Comparison of ENCODE assay signal across 7 mouse cellular contexts in genomic region chr4:123200771-123201185, GRCm38 (mm10). TPM values are rescaled to one million over a fixed set of nuclear protein-coding genes. Genes with fewer than 3 reads are reported as not detected.
A peak's percentile ranks its signal among the peaks of the same experiment; 100 is the strongest.
DNase-seq lines count a peak whose midpoint lies in the region; ATAC-seq and TF ChIP-seq lines count a peak whose summit lies in the region.

No protein-coding gene starts in this region.

- peak; percentile 29 for DNase-seq in T-cell, adult 2 months (ENCODE audit: low spot score)
- DNase-seq in cerebellum, adult 18-20 months, result peak; percentile 81 to 89
- peak; percentile 85 for DNase-seq in forebrain, postnatal 0 days
- peak; percentile 27 to 59 for DNase-seq in left cerebral cortex, adult 8-10 months (ENCODE audit: low spot score in 2 of 2)
- peak; percentile 64 for DNase-seq in right cerebral cortex, postnatal 25 days

- peak; percentile 83 for ATAC-seq in forebrain, postnatal 0 days
- ATAC-seq in hindbrain, embryonic 13.5 days (ENCODE audit: low FRiP score), result peak; percentile 66; the same call in 1 of the 2 replicates
- ATAC-seq in megakaryocyte progenitor cell, adult 5-6 weeks (replicated peaks; ENCODE audit: poor library complexity), result peak; percentile 91

- H3K36me3 ChIP-seq in forebrain, postnatal 0 days (ENCODE audit: insufficient read depth), result no peaks in the 10 kb centered on the region
- no peaks in the 10 kb centered on the region for H3K36me3 ChIP-seq in hindbrain, embryonic 13.5 days

- no peaks in the 10 kb centered on the region for H3K27me3 ChIP-seq in forebrain, postnatal 0 days (ENCODE audit: insufficient read depth, low read length)
- H3K27me3 ChIP-seq in hindbrain, embryonic 13.5 days, result peaks cover 70% of the 10 kb centered on the region

- 2% methylated on average over 15 of the region's 15 CpGs for WGBS in forebrain, postnatal 0 days
- WGBS in hindbrain, embryonic 13.5 days, result 3% methylated on average over 15 of the region's 15 CpGs

- TF ChIP-seq CTCF in forebrain, postnatal 0 days (IDR thresholded peaks at IDR 0.05; ENCODE audit: low read depth), result peak; percentile 90

- no peak overlapping the region for H3K27ac ChIP-seq in forebrain, postnatal 0 days (ENCODE audit: low read depth, low read length)
- H3K27ac ChIP-seq in hindbrain, embryonic 13.5 days, result no peak overlapping the region

- no peaks in the 10 kb centered on the region for H3K9me3 ChIP-seq in forebrain, postnatal 0 days (ENCODE audit: low read length)
- no peaks in the 10 kb centered on the region for H3K9me3 ChIP-seq in hindbrain, embryonic 13.5 days

- H3K4me3 ChIP-seq in forebrain, postnatal 0 days (ENCODE audit: low read depth, low read length), result peak overlapping the region; percentile 43
- H3K4me3 ChIP-seq in hindbrain, embryonic 13.5 days, result peak overlapping the region; percentile 42

- peaks cover 10% of the 10 kb centered on the region for H3K4me1 ChIP-seq in forebrain, postnatal 0 days (ENCODE audit: insufficient read depth)
- H3K4me1 ChIP-seq in hindbrain, embryonic 13.5 days (replicated peaks), result peaks cover 14% of the 10 kb centered on the region

- peak overlapping the region; percentile 88 for H3K4me2 ChIP-seq in forebrain, postnatal 0 days (ENCODE audit: low read depth)
- peak overlapping the region; percentile 76 for H3K4me2 ChIP-seq in hindbrain, embryonic 13.5 days

- peak overlapping the region; percentile 49; the same call in 1 of the 2 replicates for H3K9ac ChIP-seq in forebrain, postnatal 0 days
- peak overlapping the region; percentile 72 for H3K9ac ChIP-seq in hindbrain, embryonic 13.5 days

RNA-seq across cellular contexts. Expression of gene Nt5c1a, which starts 0.5 kb away (rescaled TPM):
- total RNA-seq in forebrain, postnatal 0 days (2014; rRNA removed), result 2.4 and 3.4 TPM in 2 replicates
- polyA plus RNA-seq in forebrain, postnatal 0 days (2015; fragmentation: Nextera tagmentation; extraction: Ambion mirVana), result 0.26 and 0.33 TPM in 2 replicates
- polyA plus RNA-seq in hindbrain, embryonic 13.5 days (2015; fragmentation: Nextera tagmentation; extraction: Ambion mirVana), result not detected in 2 replicates
- 10 to 100 TPM; 10.1 to 14.5 (median 12.5) TPM for total RNA-seq in left cerebral cortex, adult 8-10 months (2022)
- total RNA-seq in megakaryocyte progenitor cell, adult 5-6 weeks (2015), result not detected in 2 replicates
- total RNA-seq in megakaryocyte progenitor cell, adult 5-6 weeks (2017), result 0.88 TPM in 1 of 2 replicates, not detected in the other

RNA-seq across cellular contexts. Expression of gene Hpcal4, which starts 17.8 kb away (rescaled TPM):
- total RNA-seq in forebrain, postnatal 0 days (2014; rRNA removed), result 57.1 and 58.5 TPM in 2 replicates
- 45.5 and 78.1 TPM in 2 replicates for polyA plus RNA-seq in forebrain, postnatal 0 days (2015; fragmentation: Nextera tagmentation; extraction: Ambion mirVana)
- polyA plus RNA-seq in hindbrain, embryonic 13.5 days (2015; fragmentation: Nextera tagmentation; extraction: Ambion mirVana), result 14.9 and 18.8 TPM in 2 replicates
- total RNA-seq in left cerebral cortex, adult 8-10 months (2022), result 100 to 1,000 TPM; 419 to 526 (median 447) TPM
- total RNA-seq in megakaryocyte progenitor cell, adult 5-6 weeks (2015), result not detected in 2 replicates
- not detected in 2 replicates for total RNA-seq in megakaryocyte progenitor cell, adult 5-6 weeks (2017)

RNA-seq across cellular contexts. Expression of gene Heyl, which starts 32.6 kb away (rescaled TPM):
- total RNA-seq in forebrain, postnatal 0 days (2014; rRNA removed), result 3.6 and 6.3 TPM in 2 replicates
- polyA plus RNA-seq in forebrain, postnatal 0 days (2015; fragmentation: Nextera tagmentation; extraction: Ambion mirVana), result 4.2 and 4.6 TPM in 2 replicates
- polyA plus RNA-seq in hindbrain, embryonic 13.5 days (2015; fragmentation: Nextera tagmentation; extraction: Ambion mirVana), result 8.0 and 8.8 TPM in 2 replicates
- 1 to 10 TPM; 3.9 to 6.5 (median 5.9) TPM for total RNA-seq in left cerebral cortex, adult 8-10 months (2022)
- total RNA-seq in megakaryocyte progenitor cell, adult 5-6 weeks (2015), result not detected in 2 replicates
- not detected in 2 replicates for total RNA-seq in megakaryocyte progenitor cell, adult 5-6 weeks (2017)

Comparison
In these comparisons a context has a peak if more than half of its experiments do, and no peak if none do; other contexts are left out.
1. DNase-seq: peak in every context shown above with its lines; median percentile 85 in cerebellum, adult 18-20 months; 85 in forebrain, postnatal 0 days; 64 in right cerebral cortex, postnatal 25 days; 43 in left cerebral cortex, adult 8-10 months; 29 in T-cell, adult 2 months.
2. RNA of gene Hpcal4, which starts 17.8 kb away (total RNA-seq): 419 to 526 TPM in left cerebral cortex, adult 8-10 months and 57.1 to 58.5 TPM in forebrain, postnatal 0 days; not detected in megakaryocyte progenitor cell, adult 5-6 weeks; every median in the first group is over 10 times any median in the second.
3. Peak in every context shown above with its lines, with median percentiles within 50 percentile points of each other: ATAC-seq.